8 mouse cellular contexts compared by ENCODE assay signal in genomic region chr17:78588250-78588649, GRCm38 (mm10).
A peak's percentile ranks its signal among the peaks of the same experiment; 100 is the strongest.
DNase-seq lines count a peak whose midpoint lies in the region; ATAC-seq and TF ChIP-seq lines count a peak whose summit lies in the region.

No protein-coding gene starts in this region.

- intact Hi-C loops in heart, adult 2 months (cut with DNase I), result no loop called here

- TF ChIP-seq CTCF in lung, postnatal 0 days (IDR thresholded peaks at IDR 0.05), result no peak
- TF ChIP-seq CTCF in heart, adult 2 months (IDR thresholded peaks at IDR 0.05), result no peak
- no peak for TF ChIP-seq CTCF in intestine, postnatal 0 days (IDR thresholded peaks at IDR 0.05; ENCODE audit: low read depth)

- TF ChIP-seq POLR2A in heart, adult 2 months (IDR thresholded peaks at IDR 0.05; ENCODE audit: insufficient read depth, low read depth, low read length), result no peak

- H3K4me3 ChIP-seq in lung, postnatal 0 days (ENCODE audit: low read depth, low read length), result no peak overlapping the region
- no peak overlapping the region for H3K4me3 ChIP-seq in heart, adult 2 months
- no peak overlapping the region for H3K4me3 ChIP-seq in intestine, postnatal 0 days (ENCODE audit: low read depth, low read length)

- H3K4me1 ChIP-seq in lung, postnatal 0 days (ENCODE audit: insufficient read depth, low read depth, low read length), result no peaks in the 10 kb centered on the region
- peaks cover 4% of the 10 kb centered on the region for H3K4me1 ChIP-seq in heart, adult 2 months (ENCODE audit: control insufficient read depth, insufficient read depth, low read length)
- no peaks in the 10 kb centered on the region for H3K4me1 ChIP-seq in intestine, postnatal 0 days (replicated peaks; ENCODE audit: control insufficient read depth, insufficient read depth, low read length)

- no peaks in the 10 kb centered on the region for H3K79me2 ChIP-seq in heart, adult 2 months (replicated peaks; ENCODE audit: control insufficient read depth, insufficient read depth, low read length)

- H3K36me3 ChIP-seq in lung, postnatal 0 days (ENCODE audit: insufficient read depth, low read length), result no peaks in the 10 kb centered on the region
- H3K36me3 ChIP-seq in heart, adult 2 months (ENCODE audit: control insufficient read depth, insufficient read depth, low read length), result no peaks in the 10 kb centered on the region
- no peaks in the 10 kb centered on the region for H3K36me3 ChIP-seq in intestine, postnatal 0 days (ENCODE audit: control insufficient read depth, insufficient read depth)

- ATAC-seq in lung, postnatal 0 days, result no peak
- ATAC-seq in intestine, postnatal 0 days, result no peak

- no peaks in the 10 kb centered on the region for H3K9me3 ChIP-seq in lung, postnatal 0 days (ENCODE audit: low read length)
- no peaks in the 10 kb centered on the region for H3K9me3 ChIP-seq in intestine, postnatal 0 days (ENCODE audit: control insufficient read depth)

- WGBS in lung, postnatal 0 days, result 70% methylated on average over 8 of the region's 8 CpGs
- 62% methylated on average over 8 of the region's 8 CpGs for WGBS in heart, adult 2 months
- WGBS in intestine, postnatal 0 days, result 88% methylated on average over 8 of the region's 8 CpGs

- no peaks in the 10 kb centered on the region for H3K27me3 ChIP-seq in lung, postnatal 0 days (replicated peaks; ENCODE audit: insufficient read depth, low read length)
- no peaks in the 10 kb centered on the region for H3K27me3 ChIP-seq in heart, adult 2 months (ENCODE audit: control insufficient read depth, insufficient read depth, low read length)
- no peaks in the 10 kb centered on the region for H3K27me3 ChIP-seq in intestine, postnatal 0 days (replicated peaks; ENCODE audit: control insufficient read depth, insufficient read depth, low read length)

- no peak overlapping the region for H3K27ac ChIP-seq in lung, postnatal 0 days (ENCODE audit: low read length)
- H3K27ac ChIP-seq in heart, adult 2 months, result no peak overlapping the region
- no peak overlapping the region; the same call in 1 of the 2 replicates for H3K27ac ChIP-seq in intestine, postnatal 0 days (ENCODE audit: low read depth, low read length)

- no peak overlapping the region for H3K4me2 ChIP-seq in lung, postnatal 0 days (replicated peaks; ENCODE audit: low read depth, low read length)
- no peak overlapping the region for H3K4me2 ChIP-seq in intestine, postnatal 0 days (replicated peaks; ENCODE audit: low read depth)

- peak; percentile 6 to 9 for DNase-seq in lung, adult 18-20 months
- DNase-seq in lung, postnatal 0 days (ENCODE audit: low spot score), result no peak
- DNase-seq in cerebellum, postnatal 14 days, result peak; percentile 93 to 96
- peak; percentile 46 to 59 for DNase-seq in heart, adult 2 months
- DNase-seq in left cerebral cortex, adult 8-10 months (ENCODE audit: low spot score in 2 of 2), result peak; percentile 30 to 74
- DNase-seq in right cerebral cortex, postnatal 4 days, result peak; percentile 61
- DNase-seq in thymus, adult 18-20 months, result no peak

- H3K9ac ChIP-seq in lung, postnatal 0 days (replicated peaks; ENCODE audit: low read depth), result no peak overlapping the region
- no peak overlapping the region for H3K9ac ChIP-seq in heart, adult 2 months (ENCODE audit: low read depth, low read length)
- H3K9ac ChIP-seq in intestine, postnatal 0 days (ENCODE audit: low read depth, low read length), result no peak overlapping the region

- TF ChIP-seq EP300 in lung, postnatal 0 days (IDR thresholded peaks at IDR 0.05), result no peak
- no peak for TF ChIP-seq EP300 in heart, adult 2 months (IDR thresholded peaks at IDR 0.05; ENCODE audit: insufficient read depth, low read depth, low read length)

Comparison
In these comparisons a context has a peak if more than half of its experiments do, and no peak if none do; other contexts are left out.
1. DNase-seq: peak in lung, adult 18-20 months (2 of 2), cerebellum, postnatal 14 days (2 of 2), heart, adult 2 months (2 of 2), left cerebral cortex, adult 8-10 months (2 of 2) and right cerebral cortex, postnatal 4 days (single experiment); none in lung, postnatal 0 days (single experiment) and thymus, adult 18-20 months (0 of 2).